Mouse (Mus musculus): ENCODE data around the gene March2. TPM values are rescaled to one million over a fixed set of nuclear protein-coding genes. Genes with fewer than 3 reads are reported as not detected.

Gene March2
- total RNA-seq, 4 experiments from 2014 or later: 73.7 to 87.2 (median 80.7) TPM

GRCm38 (mm10) chr17:33637516-33638276, 80.8 kb downstream of the March2 start, which contains the start of gene Pram1:
Gene Pram1, plus strand, starts transcription at chr17:33638056.
- peak in 1 of 2 experiments; percentile 2 for DNase-seq (ENCODE audit: low spot score in 2 of 2)

DNA sequence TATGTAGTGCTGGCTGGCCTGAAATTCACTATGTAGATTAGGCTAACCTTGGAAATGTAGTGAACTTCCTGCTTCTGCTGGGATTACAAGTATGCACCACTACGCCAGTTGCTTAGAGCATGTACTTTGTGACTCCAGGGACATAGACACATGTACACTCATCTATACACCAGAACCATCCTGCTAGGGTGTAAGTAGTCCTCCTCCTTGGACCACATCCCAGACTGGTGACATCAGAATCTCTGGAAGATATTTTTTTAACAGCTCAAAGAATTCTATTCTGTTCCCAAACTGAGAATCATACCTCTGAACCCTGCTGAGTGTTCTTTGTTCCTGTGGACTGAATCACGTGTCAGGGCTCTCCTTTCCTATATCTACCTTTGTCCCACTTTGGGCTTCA, 81.4 kb downstream of the March2 start:
- peak in 1 of 2 experiments; percentile 5 for DNase-seq (ENCODE audit: low spot score in 2 of 2)

Other genes with a start within 250 kb of the March2 start
- gene Adamts10, start 194.5 kb downstream of the March2 start, total RNA-seq (2022): 10 to 100 TPM; 25.9 to 42.7 (median 30.9) TPM
- gene Myo1f, start 163.0 kb downstream of the March2 start, total RNA-seq (2022): 10 to 100 TPM in 2 of 4 experiments, 1 to 10 TPM in 2; 1.3 to 11.8 (median 6.8) TPM
- gene Zfp414, start 89.6 kb downstream of the March2 start, total RNA-seq (2022): 10 to 100 TPM; 51.2 to 62.6 (median 52.6) TPM
- gene Pram1, start 80.6 kb downstream of the March2 start, total RNA-seq (2022): 1 to 10 TPM in 2 of 4 experiments, under 1 TPM in 2; 0.36 to 1.3 (median 0.96) TPM
- gene Hnrnpm, start 31.8 kb downstream of the March2 start, total RNA-seq (2022): 100 to 1,000 TPM; 131 to 157 (median 141) TPM
- gene Rab11b, start 41.9 kb upstream of the March2 start, total RNA-seq (2022): 100 to 1,000 TPM; 272 to 320 (median 292) TPM
- gene Angptl4, start 63.2 kb upstream of the March2 start, total RNA-seq (2022): 1 to 10 TPM; 1.7 to 3.0 (median 2.2) TPM
- gene Kank3, start 91.8 kb upstream of the March2 start, total RNA-seq (2022): 10 to 100 TPM; 26.9 to 41.2 (median 31.4) TPM
- gene Rps28, start 105.9 kb upstream of the March2 start, total RNA-seq (2022): 100 to 1,000 TPM; 686 to 890 (median 782) TPM
- gene Ndufa7, start 105.9 kb upstream of the March2 start, total RNA-seq (2022): 100 to 1,000 TPM; 196 to 215 (median 203) TPM
- gene Cd320, start 124.4 kb upstream of the March2 start, total RNA-seq (2022): 10 to 100 TPM; 22.8 to 26.0 (median 25.1) TPM
- not detected for gene Gm7029, start 155.2 kb upstream of the March2 start, total RNA-seq (2022)
- gene Kifc1, start 172.0 kb upstream of the March2 start, total RNA-seq (2022): 1 to 10 TPM; 1.9 to 2.6 (median 2.5) TPM
- gene Platr17, start 186.5 kb upstream of the March2 start, total RNA-seq (2022): 1 to 10 TPM in 2 of 4 experiments, not detected in 2; 1.4 to 1.8 TPM
- gene Daxx, start 190.7 kb upstream of the March2 start, total RNA-seq (2022): 10 to 100 TPM; 24.2 to 27.1 (median 26.1) TPM
- gene Tapbp, start 197.2 kb upstream of the March2 start, total RNA-seq (2022): 10 to 100 TPM; 39.9 to 87.4 (median 58.2) TPM
- 10 to 100 TPM; 28.8 to 36.0 (median 32.5) TPM for gene Zbtb22, start 197.2 kb upstream of the March2 start, total RNA-seq (2022)
- 10 to 100 TPM; 64.3 to 90.9 (median 81.8) TPM for gene Rgl2, start 210.9 kb upstream of the March2 start, total RNA-seq (2022)
- gene Pfdn6, start 221.7 kb upstream of the March2 start, total RNA-seq (2022): 10 to 100 TPM; 68.7 to 93.1 (median 76.1) TPM
- gene Wdr46, start 222.0 kb upstream of the March2 start, total RNA-seq (2022): 10 to 100 TPM; 13.2 to 17.4 (median 14.9) TPM
- gene B3galt4, start 232.8 kb upstream of the March2 start, total RNA-seq (2022): 1 to 10 TPM; 4.7 to 7.4 (median 6.9) TPM
- gene Vps52, start 237.1 kb upstream of the March2 start, total RNA-seq (2022): 10 to 100 TPM; 81.4 to 91.3 (median 81.9) TPM
- gene Rps18, start 237.3 kb upstream of the March2 start, total RNA-seq (2022): 100 to 1,000 TPM; 273 to 401 (median 339) TPM

Measured in layer of hippocampus, adult 8-10 months (tissue).